Mouse (Mus musculus) liver, embryonic 12.5 days (tissue): Measurements from ENCODE around the gene Jak2. TPM values are rescaled to one million over a fixed set of nuclear protein-coding genes. Genes with fewer than 3 reads are reported as not detected.

ENCODE experiments used
- ATAC-seq: fragments of 200-750 bp; cut with Nextera tagmentation; 2 replicates; pipeline ENCODE4 v1.8.0; 2017; ENCODE audit warnings: moderate number of reproducible peaks, mild to moderate bottlenecking, moderate library complexity
- H3K27ac ChIP-seq: fragments of 300-500 bp; sonication (generic); 2 replicates; pipeline ENCODE4 v1.5.1; 2016; ENCODE audit warnings: mild to moderate bottlenecking
- H3K27me3 ChIP-seq: fragments of 300-500 bp; sonication (generic); replicated peaks from 2 replicates; pipeline ENCODE4 v1.6.1; 2016; ENCODE audit warnings: mild to moderate bottlenecking, moderate library complexity
- H3K36me3 ChIP-seq: fragments of 300-500 bp; sonication (generic); 2 replicates; pipeline ENCODE4 v1.6.1; 2016; ENCODE audit warnings: mild to moderate bottlenecking, moderate library complexity
- H3K4me1 ChIP-seq: fragments of 300-500 bp; sonication (generic); 2 replicates; pipeline ENCODE4 v1.6.1; 2016
- H3K4me2 ChIP-seq: fragments of 300-500 bp; sonication (generic); 2 replicates; pipeline ENCODE4 v1.6.1; 2016; ENCODE audit warnings: mild to moderate bottlenecking, moderate library complexity
- H3K4me3 ChIP-seq: fragments of 300-500 bp; sonication (generic); 2 replicates; pipeline ENCODE4 v1.5.1; 2016; ENCODE audit warnings: mild to moderate bottlenecking, moderate library complexity
- H3K9ac ChIP-seq: fragments of 300-500 bp; sonication (generic); 2 replicates; pipeline ENCODE4 v1.6.1; 2016; ENCODE audit warnings: mild to moderate bottlenecking, moderate library complexity
- H3K9me3 ChIP-seq: fragments of 300-500 bp; sonication (generic); replicated peaks from 2 replicates; pipeline ENCODE4 v1.6.1; 2016; ENCODE audit warnings: mild to moderate bottlenecking, moderate library complexity
- WGBS: fragments of 180-500 bp; shearing (Covaris S2); methylation state at CpG from one replicate; pipeline ENCODE4 v1.1.7; 2016; ENCODE audit not compliant: insufficient replicate concordance; 5-methylcytosine and 5-hydroxymethylcytosine counted together
- polyA plus RNA-seq: library from polyadenylated mRNA; unstranded; fragments of >200 nt; fragmentation: Nextera tagmentation; extraction: Ambion mirVana; gene quantifications from 2 replicates; pipeline ENCODE4 v1.2.1, GENCODE M21; 2016

Gene Jak2
- polyA plus RNA-seq, 1 experiment from 2014 or later, result 21.1 TPM

DNA sequence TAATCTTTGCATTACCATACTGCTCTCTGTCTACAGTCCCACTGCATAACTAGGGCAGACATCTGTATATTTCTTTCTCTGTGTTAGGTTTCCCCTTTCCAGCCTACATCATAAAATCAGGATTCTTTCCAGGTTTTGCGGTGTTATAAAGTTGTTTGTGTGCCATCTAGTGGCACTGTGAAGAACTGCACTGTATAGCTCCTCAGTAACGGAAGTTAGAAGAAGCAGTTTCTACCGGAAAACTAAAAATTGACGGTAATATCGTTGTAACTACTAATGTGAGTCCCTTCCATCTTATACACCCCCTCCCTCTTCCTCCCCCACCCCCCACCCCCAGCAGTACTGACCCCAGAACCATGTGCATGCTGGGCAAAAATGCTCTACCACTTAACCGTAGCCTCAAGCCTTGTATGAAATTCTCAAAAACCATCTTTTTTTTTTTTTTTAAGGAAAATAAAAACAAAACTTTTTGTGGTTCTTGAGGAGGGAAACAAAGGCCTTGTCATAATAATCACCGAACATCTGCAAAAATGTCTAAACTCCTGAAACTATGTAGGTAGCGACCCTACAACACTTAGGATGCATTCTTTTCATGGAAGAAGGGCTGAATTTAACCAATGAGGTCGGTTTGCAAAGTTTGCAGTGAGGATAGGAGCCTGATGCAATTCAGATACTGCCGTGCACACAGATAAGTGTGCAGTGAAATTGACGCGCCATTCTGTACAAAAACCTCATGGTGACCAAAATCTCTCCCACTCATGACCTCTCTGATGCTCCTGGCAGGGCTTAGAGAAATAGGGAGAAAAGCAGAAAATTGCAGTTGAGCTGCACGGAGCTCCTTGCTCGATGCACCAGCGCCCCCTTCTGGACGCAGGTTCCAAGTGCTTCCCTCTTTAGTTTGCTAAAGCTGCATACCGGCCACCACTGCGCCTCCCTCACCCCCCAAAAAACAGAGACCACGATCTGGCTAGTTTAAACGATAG lies 103.6 kb downstream of the Jak2 start:
- ATAC-seq, result peak; percentile 77
- H3K27ac ChIP-seq, result peak overlapping the region; percentile 63
- no peaks in the 10 kb centered on the region for H3K27me3 ChIP-seq
- peaks cover 8% of the 10 kb centered on the region for H3K4me1 ChIP-seq
- H3K9ac ChIP-seq, result peak overlapping the region; percentile 65
- H3K9me3 ChIP-seq, result no peaks in the 10 kb centered on the region
- 5% methylated on average over 20 of the region's 20 CpGs for WGBS
- peaks cover 13% of the 10 kb centered on the region; the same call in 1 of the 2 replicates for H3K36me3 ChIP-seq
- H3K4me3 ChIP-seq, result peak overlapping the region; percentile 57
- peak overlapping the region; percentile 81 for H3K4me2 ChIP-seq

- H3K36me3 ChIP-seq, result peaks cover 12% of the 10 kb centered on the region; the same call in 1 of the 2 replicates
- no peaks in the 10 kb centered on the region for H3K9me3 ChIP-seq
- 81% methylated on average over 11 of the region's 11 CpGs for WGBS
- no peak for ATAC-seq
- H3K4me1 ChIP-seq, result peaks cover 19% of the 10 kb centered on the region
- no peak overlapping the region for H3K4me3 ChIP-seq
- no peak overlapping the region for H3K4me2 ChIP-seq
- H3K27me3 ChIP-seq, result no peaks in the 10 kb centered on the region
- no peak overlapping the region for H3K27ac ChIP-seq
- no peak overlapping the region for H3K9ac ChIP-seq
These were observed 104.7 kb downstream of the Jak2 start for GRCm38 (mm10) chr19:29356281-29356680.

- peaks cover 12% of the 10 kb centered on the region; the same call in 1 of the 2 replicates for H3K36me3 ChIP-seq
- H3K27ac ChIP-seq, result no peak overlapping the region; the same call in 1 of the 2 replicates
- WGBS, result 28% methylated on average over 5 of the region's 5 CpGs
- no peak overlapping the region for H3K4me3 ChIP-seq
- H3K9me3 ChIP-seq, result no peaks in the 10 kb centered on the region
- no peaks in the 10 kb centered on the region for H3K27me3 ChIP-seq
- ATAC-seq, result no peak
- H3K9ac ChIP-seq, result no peak overlapping the region
- peaks cover 32% of the 10 kb centered on the region for H3K4me1 ChIP-seq
- H3K4me2 ChIP-seq, result peak overlapping the region; percentile 80
These were observed 108.6 kb downstream of the Jak2 start for GRCm38 (mm10) chr19:29360251-29360650.

GRCm38 (mm10) chr19:29361468-29362130 lies 110.0 kb downstream of the Jak2 start:
- peak; percentile 99 for ATAC-seq
- 0 out of 2 replicates have a peak overlapping the region, but pooled peaks have one; percentile 29 for H3K27ac ChIP-seq

DNA sequence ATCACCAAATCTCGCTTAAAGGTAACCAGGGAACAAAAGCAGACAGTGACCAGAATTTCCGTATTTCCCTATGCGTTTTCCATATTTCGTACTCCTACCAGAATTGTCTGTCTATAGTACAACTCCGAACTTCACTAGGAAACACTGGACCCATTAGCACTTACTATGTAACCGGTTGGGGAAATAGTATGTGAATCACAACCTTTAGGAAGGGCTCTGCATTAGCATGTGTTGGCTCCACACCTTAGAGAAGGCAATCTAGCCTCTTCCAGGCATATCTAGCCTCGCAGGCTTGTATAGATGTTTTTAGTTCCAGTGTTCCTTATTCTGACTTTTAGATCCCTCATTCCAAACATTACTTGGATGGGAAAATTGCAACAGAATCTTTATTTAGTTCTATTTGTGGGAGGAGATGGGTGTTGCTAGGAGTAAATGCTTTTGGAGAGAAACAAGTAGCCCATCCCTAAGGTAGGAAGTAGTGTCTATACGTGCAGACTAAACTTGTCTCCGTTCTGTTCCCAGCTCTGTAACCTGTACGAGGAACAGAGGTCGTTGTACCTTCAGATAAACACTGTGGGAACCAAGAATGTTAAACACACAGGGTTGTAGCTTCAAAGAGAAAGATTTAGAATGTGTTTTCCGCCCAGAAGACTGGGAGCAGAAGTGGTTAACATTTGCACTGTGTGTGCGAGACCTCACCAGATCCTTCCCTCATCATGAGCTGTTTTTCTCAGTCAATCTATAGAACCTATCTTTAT lies 110.7 kb downstream of the Jak2 start:
- no peaks in the 10 kb centered on the region for H3K9me3 ChIP-seq
- H3K27ac ChIP-seq, result no peak overlapping the region
- peak overlapping the region; percentile 69 for H3K4me3 ChIP-seq
- H3K9ac ChIP-seq, result no peak overlapping the region; the same call in 1 of the 2 replicates
- H3K4me1 ChIP-seq, result peaks cover 43% of the 10 kb centered on the region
- H3K36me3 ChIP-seq, result peaks cover 12% of the 10 kb centered on the region; the same call in 1 of the 2 replicates
- 35% methylated on average over 13 of the region's 13 CpGs for WGBS
- no peaks in the 10 kb centered on the region for H3K27me3 ChIP-seq
- peak overlapping the region; percentile 80 for H3K4me2 ChIP-seq
- no peak for ATAC-seq

More at GRCm38 (mm10) chr19:29361468-29362130, 110.0 kb downstream of the Jak2 start:
- peak overlapping the region; percentile 69 for H3K4me3 ChIP-seq
- peaks cover 12% of the 10 kb centered on the region; the same call in 1 of the 2 replicates for H3K36me3 ChIP-seq
- peak overlapping the region; percentile 80 for H3K9ac ChIP-seq
- peak overlapping the region; percentile 80 for H3K4me2 ChIP-seq
- no peaks in the 10 kb centered on the region for H3K27me3 ChIP-seq
- WGBS, result 3% methylated on average over 33 of the region's 33 CpGs
- H3K4me1 ChIP-seq, result peaks cover 39% of the 10 kb centered on the region
- H3K9me3 ChIP-seq, result no peaks in the 10 kb centered on the region

Other genes starting within 250 kb of the Jak2 start
- gene Ak3, start 203.9 kb upstream of the Jak2 start, polyA plus RNA-seq, result 56.9 and 59.3 TPM in 2 replicates
- gene Rcl1, start 150.5 kb upstream of the Jak2 start, polyA plus RNA-seq, result 81.1 and 83.7 TPM in 2 replicates
- 0.85 and 0.89 TPM in 2 replicates for gene Insl6, start 73.5 kb downstream of the Jak2 start, polyA plus RNA-seq
- gene Rln1, start 82.8 kb downstream of the Jak2 start, polyA plus RNA-seq, result 0.12 TPM in 1 of 2 replicates, not detected in the other
- 37.7 and 40.8 TPM in 2 replicates for gene Plgrkt, start 115.6 kb downstream of the Jak2 start, polyA plus RNA-seq
- gene Cd274, start 115.6 kb downstream of the Jak2 start, polyA plus RNA-seq, result 0.35 and 0.69 TPM in 2 replicates
- 0.17 TPM in 1 of 2 replicates, not detected in the other for gene Pdcd1lg2, start 159.1 kb downstream of the Jak2 start, polyA plus RNA-seq